Mouse (Mus musculus): ENCODE measurements around the gene Myrip. TPM values are rescaled to one million over a fixed set of nuclear protein-coding genes. Genes with fewer than 3 reads are reported as not detected.
"Not testable (repeated sequence)": the region's sequence is repeated elsewhere in the genome, so short reads cannot be mapped to it uniquely, and the experiment has no call there.

Gene Myrip
- 0.19 and 0.34 TPM in 2 replicates for polyA plus RNA-seq (2015; fragmentation: Nextera tagmentation; extraction: Ambion mirVana)

DNA sequence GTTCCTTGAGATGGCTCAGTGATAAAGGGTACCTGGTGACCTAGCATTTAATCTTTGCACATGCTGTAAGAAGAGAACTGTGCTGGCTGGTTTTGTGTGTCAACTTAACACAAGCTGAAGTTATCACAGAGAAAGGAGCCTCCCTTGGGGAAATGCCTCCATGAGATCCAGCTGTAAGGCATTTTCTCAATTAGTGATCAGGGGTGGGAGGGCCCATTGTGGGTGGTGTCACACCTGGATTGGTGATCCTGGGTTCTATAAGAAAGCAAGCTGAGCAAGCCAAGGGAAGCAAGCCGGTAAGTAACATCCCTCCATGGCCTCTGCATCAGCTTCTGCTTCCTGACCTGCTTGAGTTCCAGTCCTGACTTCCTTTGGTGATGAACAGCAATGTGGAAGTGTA lies at the start of gene Myrip:
Gene Myrip, plus strand, starts transcription at position 301 of the 400 bp plus-strand sequence.
- H3K4me2 ChIP-seq (ENCODE audit: low read length); H3K27ac ChIP-seq; H3K4me3 ChIP-seq (replicated peaks; ENCODE audit: low read depth, low read length); ATAC-seq (replicated peaks; ENCODE audit: low FRiP score, low read depth); H3K9me3 ChIP-seq (replicated peaks; ENCODE audit: low read length); H3K4me1 ChIP-seq (replicated peaks; ENCODE audit: insufficient read depth, low read length); DNase-seq (ENCODE audit: low spot score); H3K36me3 ChIP-seq (ENCODE audit: insufficient read depth, low read length); H3K9ac ChIP-seq (ENCODE audit: low read depth, low read length): not testable (repeated sequence)
- WGBS, result 63% methylated on average over 1 of the region's 1 CpGs
- peaks cover 41% of the 10 kb centered on the region for H3K27me3 ChIP-seq (ENCODE audit: insufficient read depth, low read length)

DNA sequence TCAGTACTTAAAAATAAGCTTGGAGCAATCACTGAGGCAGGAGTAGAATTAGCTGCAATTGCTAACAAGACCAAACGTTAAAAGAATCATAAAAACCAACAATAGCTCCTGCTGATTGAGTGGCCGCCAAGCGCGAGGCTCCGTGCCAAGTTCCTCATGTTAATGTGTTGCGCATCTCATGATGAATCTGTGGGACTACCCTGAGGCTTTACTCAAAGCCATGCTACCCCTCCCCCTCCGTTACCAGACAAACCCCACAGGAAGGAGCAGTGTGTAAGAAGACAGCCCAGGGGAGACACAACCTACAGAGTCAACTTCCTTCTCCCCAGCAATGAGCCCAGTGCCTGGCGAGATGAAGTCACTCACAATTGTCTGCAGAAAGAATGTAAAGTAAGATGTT lies 41.5 kb upstream of the Myrip start:
- ATAC-seq (replicated peaks; ENCODE audit: low FRiP score, low read depth), result no peak
- H3K4me2 ChIP-seq (ENCODE audit: low read length), result no peak overlapping the region
- no peak overlapping the region for H3K4me3 ChIP-seq (replicated peaks; ENCODE audit: low read depth, low read length)
- WGBS, result 59% methylated on average over 8 of the region's 8 CpGs
- DNase-seq (ENCODE audit: low spot score), result no peak
- no peak for TF ChIP-seq CTCF (IDR thresholded peaks at IDR 0.05; ENCODE audit: low read depth)
- no peak overlapping the region for H3K9ac ChIP-seq (ENCODE audit: low read depth, low read length)
- H3K9me3 ChIP-seq (replicated peaks; ENCODE audit: low read length), result no peaks in the 10 kb centered on the region
- H3K27me3 ChIP-seq (ENCODE audit: insufficient read depth, low read length), result no peaks in the 10 kb centered on the region
- H3K36me3 ChIP-seq (ENCODE audit: insufficient read depth, low read length), result no peaks in the 10 kb centered on the region
- H3K27ac ChIP-seq, result no peak overlapping the region
- H3K4me1 ChIP-seq (replicated peaks; ENCODE audit: insufficient read depth, low read length), result no peaks in the 10 kb centered on the region

DNA sequence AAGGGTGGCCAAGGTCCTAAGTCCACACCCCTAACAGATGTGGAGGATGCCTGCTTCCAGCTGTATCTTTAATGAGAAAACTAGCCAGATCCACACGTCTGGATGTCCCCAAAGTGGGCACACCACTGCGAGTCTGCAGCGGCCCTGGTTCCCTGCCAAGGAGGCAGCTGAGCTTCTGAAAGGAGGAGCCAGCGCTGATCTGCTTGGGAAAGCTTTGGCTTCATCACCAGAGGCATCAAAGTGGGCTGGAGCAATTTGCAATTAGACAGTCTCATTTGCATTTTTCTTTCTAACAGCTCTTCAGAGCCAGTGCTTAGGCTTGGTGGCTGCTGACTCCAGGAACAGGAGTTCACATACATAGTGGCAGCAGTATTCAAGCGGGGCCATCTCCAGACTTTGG lies 37.3 kb upstream of the Myrip start:
- no peak overlapping the region for H3K4me2 ChIP-seq (ENCODE audit: low read length)
- H3K27ac ChIP-seq, result no peak overlapping the region
- H3K27me3 ChIP-seq (ENCODE audit: insufficient read depth, low read length), result no peaks in the 10 kb centered on the region
- H3K36me3 ChIP-seq (ENCODE audit: insufficient read depth, low read length), result no peaks in the 10 kb centered on the region
- H3K9ac ChIP-seq (ENCODE audit: low read depth, low read length), result no peak overlapping the region
- DNase-seq (ENCODE audit: low spot score) (no peak), ATAC-seq (replicated peaks; ENCODE audit: low FRiP score, low read depth) (no peak)
- no peak overlapping the region for H3K4me3 ChIP-seq (replicated peaks; ENCODE audit: low read depth, low read length)
- WGBS, result 60% methylated on average over 5 of the region's 5 CpGs
- no peak for TF ChIP-seq CTCF (IDR thresholded peaks at IDR 0.05; ENCODE audit: low read depth)
- no peaks in the 10 kb centered on the region for H3K4me1 ChIP-seq (replicated peaks; ENCODE audit: insufficient read depth, low read length)
- H3K9me3 ChIP-seq (replicated peaks; ENCODE audit: low read length), result no peaks in the 10 kb centered on the region

DNA sequence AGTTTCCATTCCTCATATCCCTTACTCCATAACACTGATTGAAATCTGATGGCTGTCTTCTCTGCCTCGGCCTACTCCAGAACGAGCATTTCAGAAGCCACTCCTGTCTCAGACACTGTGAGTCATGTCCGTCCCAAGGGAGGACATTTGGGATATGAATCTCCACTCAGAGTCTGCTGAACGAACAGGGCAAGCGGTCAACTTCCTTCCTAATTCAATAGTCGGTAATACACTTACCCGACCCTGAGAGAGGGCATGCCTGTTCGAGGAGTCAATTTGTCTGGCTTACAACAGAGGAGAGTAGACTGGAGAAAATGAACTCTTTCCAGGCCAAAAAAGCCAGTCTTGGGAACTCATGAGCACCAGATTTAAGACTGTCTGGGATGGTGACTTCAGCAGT lies 28.2 kb upstream of the Myrip start:
- ATAC-seq (replicated peaks; ENCODE audit: low FRiP score, low read depth) (no peak), DNase-seq (ENCODE audit: low spot score) (no peak)
- Histone ChIP-seq H3K9ac (ENCODE audit: low read depth, low read length) (no peak overlapping the region), H3K27ac (no peak overlapping the region), H3K4me2 (ENCODE audit: low read length) (no peak overlapping the region), H3K4me3 (replicated peaks; ENCODE audit: low read depth, low read length) (no peak overlapping the region), H3K27me3 (ENCODE audit: insufficient read depth, low read length) (no peaks in the 10 kb centered on the region), H3K4me1 (replicated peaks; ENCODE audit: insufficient read depth, low read length) (peaks cover 5% of the 10 kb centered on the region; the same call in 1 of the 2 replicates), H3K36me3 (ENCODE audit: insufficient read depth, low read length) (no peaks in the 10 kb centered on the region), H3K9me3 (replicated peaks; ENCODE audit: low read length) (no peaks in the 10 kb centered on the region)
- no peak for TF ChIP-seq CTCF (IDR thresholded peaks at IDR 0.05; ENCODE audit: low read depth)
- 34% methylated on average over 8 of the region's 8 CpGs for WGBS

DNA sequence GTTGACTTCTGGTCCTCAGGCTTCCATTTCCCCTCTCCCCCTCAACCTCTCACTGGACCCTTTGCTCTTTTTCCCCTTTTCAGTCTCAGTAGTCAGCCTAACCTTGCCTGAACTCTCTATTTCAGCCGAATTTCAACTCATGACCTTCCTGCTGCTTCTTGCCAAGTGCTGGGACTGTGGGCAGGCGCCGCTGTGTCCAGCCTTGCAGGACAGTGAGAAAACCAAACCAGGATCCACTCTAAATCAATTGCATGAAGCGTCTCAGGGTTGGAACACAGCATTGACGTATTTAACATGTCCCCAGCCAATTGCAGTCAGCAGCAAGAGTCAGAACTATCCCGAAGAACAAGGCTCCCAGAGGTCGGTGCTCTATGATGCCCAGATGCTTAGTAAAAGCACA lies 26.1 kb upstream of the Myrip start:
- no peak for TF ChIP-seq CTCF (IDR thresholded peaks at IDR 0.05; ENCODE audit: low read depth)
- Histone ChIP-seq H3K4me1 (replicated peaks; ENCODE audit: insufficient read depth, low read length) (peaks cover 5% of the 10 kb centered on the region; the same call in 1 of the 2 replicates), H3K9me3 (replicated peaks; ENCODE audit: low read length) (no peaks in the 10 kb centered on the region), H3K9ac (ENCODE audit: low read depth, low read length) (no peak overlapping the region), H3K36me3 (ENCODE audit: insufficient read depth, low read length) (no peaks in the 10 kb centered on the region), H3K27ac (no peak overlapping the region), H3K27me3 (ENCODE audit: insufficient read depth, low read length) (no peaks in the 10 kb centered on the region), H3K4me3 (replicated peaks; ENCODE audit: low read depth, low read length) (no peak overlapping the region), H3K4me2 (ENCODE audit: low read length) (no peak overlapping the region)
- ATAC-seq (replicated peaks; ENCODE audit: low FRiP score, low read depth), result no peak
- DNase-seq (ENCODE audit: low spot score), result no peak
- 57% methylated on average over 7 of the region's 7 CpGs for WGBS

- ATAC-seq (replicated peaks; ENCODE audit: low FRiP score, low read depth), result no peak
Measured at GRCm38 (mm10) chr9:120281147-120281546, 20.2 kb upstream of the Myrip start.

GRCm38 (mm10) chr9:120282461-120283047 lies 18.8 kb upstream of the Myrip start:
- WGBS, result 38% methylated on average over 9 of the region's 9 CpGs
- no peaks in the 10 kb centered on the region for H3K4me1 ChIP-seq (replicated peaks; ENCODE audit: insufficient read depth, low read length)
- H3K4me3 ChIP-seq (replicated peaks; ENCODE audit: low read depth, low read length), result no peak overlapping the region
- ATAC-seq (replicated peaks; ENCODE audit: low FRiP score, low read depth) (no peak), DNase-seq (ENCODE audit: low spot score) (peak; percentile 22)
- H3K9me3 ChIP-seq (replicated peaks; ENCODE audit: low read length), result no peaks in the 10 kb centered on the region
- H3K9ac ChIP-seq (ENCODE audit: low read depth, low read length), result no peak overlapping the region
- no peak overlapping the region for H3K27ac ChIP-seq
- H3K36me3 ChIP-seq (ENCODE audit: insufficient read depth, low read length), result no peaks in the 10 kb centered on the region
- no peaks in the 10 kb centered on the region for H3K27me3 ChIP-seq (ENCODE audit: insufficient read depth, low read length)
- no peak overlapping the region for H3K4me2 ChIP-seq (ENCODE audit: low read length)
- TF ChIP-seq CTCF (IDR thresholded peaks at IDR 0.05; ENCODE audit: low read depth), result no peak

More at GRCm38 (mm10) chr9:120281147-120281546, 20.2 kb upstream of the Myrip start:
- Histone ChIP-seq H3K9ac (ENCODE audit: low read depth, low read length) (no peak overlapping the region), H3K4me2 (ENCODE audit: low read length) (no peak overlapping the region), H3K4me1 (replicated peaks; ENCODE audit: insufficient read depth, low read length) (no peaks in the 10 kb centered on the region), H3K9me3 (replicated peaks; ENCODE audit: low read length) (no peaks in the 10 kb centered on the region), H3K27ac (no peak overlapping the region), H3K36me3 (ENCODE audit: insufficient read depth, low read length) (no peaks in the 10 kb centered on the region), H3K4me3 (replicated peaks; ENCODE audit: low read depth, low read length) (no peak overlapping the region), H3K27me3 (ENCODE audit: insufficient read depth, low read length) (no peaks in the 10 kb centered on the region)
- DNase-seq (ENCODE audit: low spot score), result no peak
- WGBS, result 91% methylated on average over 12 of the region's 12 CpGs
- no peak for TF ChIP-seq CTCF (IDR thresholded peaks at IDR 0.05; ENCODE audit: low read depth)
